Mouse (Mus musculus) lung, postnatal 4 days (tissue): ENCODE data around the gene Mad1l1.

ENCODE experiments used
- DNase-seq, 2 experiments: peaks; one replicate each; pipeline ENCODE4 v3.0.0; 2021

Gene Mad1l1

GRCm38 (mm10) chr5:140210417-140211184 lies 110.8 kb downstream of the Mad1l1 start:
- DNase-seq = no peak

GRCm38 (mm10) chr5:140208743-140209409 lies 112.5 kb downstream of the Mad1l1 start:
- peak; percentile 69 to 83 for DNase-seq

DNA sequence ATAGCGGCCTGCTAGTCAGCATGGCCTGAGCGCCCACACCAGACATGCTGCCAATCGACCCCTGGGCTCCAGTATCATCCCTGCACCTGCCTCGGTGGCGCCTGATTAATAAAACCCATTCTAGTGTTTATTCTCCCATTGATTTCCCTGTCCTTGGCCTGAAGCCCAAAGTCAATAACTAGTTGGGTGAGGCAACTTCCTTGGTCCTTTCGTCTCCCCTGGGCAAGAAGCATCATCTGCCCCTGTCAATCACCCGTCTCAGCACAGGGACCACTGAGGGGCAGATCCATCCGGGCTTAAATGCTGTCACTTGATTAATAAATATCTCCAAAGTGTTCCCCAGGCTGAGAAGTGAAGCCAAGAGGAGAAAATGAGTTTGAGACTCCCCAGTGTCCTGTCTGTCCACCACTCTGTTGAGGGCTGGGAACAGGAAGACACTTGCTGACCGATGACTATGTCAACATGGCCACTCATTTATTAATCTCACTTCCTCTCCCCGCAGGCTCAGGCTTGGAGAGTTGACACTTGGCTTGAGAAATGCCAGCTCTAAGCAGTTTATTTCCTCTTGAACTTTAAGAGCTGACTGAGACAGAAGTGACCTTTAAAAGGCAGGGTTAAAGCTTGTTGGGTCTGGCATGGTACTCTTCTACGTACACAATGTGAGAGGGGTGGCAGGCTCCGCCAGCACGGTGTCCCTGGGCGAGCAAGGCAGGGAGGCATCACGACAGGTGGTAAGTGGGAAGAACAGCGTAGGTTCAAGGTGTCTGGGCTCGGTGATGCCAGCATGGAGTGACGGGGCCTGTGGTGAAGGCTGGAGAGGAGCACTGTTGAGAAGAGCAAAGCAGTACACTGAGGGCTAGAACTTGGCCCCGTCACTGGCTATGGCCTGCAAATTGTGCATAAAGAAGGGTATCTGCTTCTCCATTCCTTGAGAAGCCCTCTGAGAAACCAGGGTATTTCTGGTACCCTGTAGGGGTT lies 114.3 kb downstream of the Mad1l1 start:
- peak; percentile 39 to 55 for DNase-seq

- no peak for DNase-seq
Measured at GRCm38 (mm10) chr5:140205991-140206390, 115.4 kb downstream of the Mad1l1 start.

- DNase-seq = no peak
Measured at GRCm38 (mm10) chr5:140204465-140204864, 116.9 kb downstream of the Mad1l1 start.

GRCm38 (mm10) chr5:140204037-140204436 lies 117.3 kb downstream of the Mad1l1 start:
- DNase-seq = no peak

- no peak for DNase-seq
Measured at GRCm38 (mm10) chr5:140202451-140202850, 118.9 kb downstream of the Mad1l1 start.

- no peak for DNase-seq
Measured at GRCm38 (mm10) chr5:140201566-140201965, 119.8 kb downstream of the Mad1l1 start.

DNA sequence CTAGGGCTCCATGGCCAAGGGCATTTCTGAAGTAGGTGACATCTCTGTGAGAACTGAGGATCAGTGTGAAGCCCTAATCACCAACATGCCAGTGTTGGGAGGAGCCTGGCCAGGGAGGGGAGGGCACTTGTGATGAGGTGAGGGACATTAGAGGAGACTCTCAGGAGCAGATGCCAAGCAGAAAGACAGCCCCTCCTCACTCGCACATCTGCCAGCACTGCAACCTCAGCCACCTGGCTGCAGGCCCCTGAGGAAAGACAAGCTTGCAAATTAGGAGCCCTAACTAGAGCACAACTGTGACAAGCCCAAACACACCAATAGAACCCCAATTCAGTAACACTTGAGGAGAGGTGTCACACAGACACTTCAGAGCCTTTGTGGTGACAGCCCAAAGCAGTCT lies 120.2 kb downstream of the Mad1l1 start:
- DNase-seq = no peak

DNA sequence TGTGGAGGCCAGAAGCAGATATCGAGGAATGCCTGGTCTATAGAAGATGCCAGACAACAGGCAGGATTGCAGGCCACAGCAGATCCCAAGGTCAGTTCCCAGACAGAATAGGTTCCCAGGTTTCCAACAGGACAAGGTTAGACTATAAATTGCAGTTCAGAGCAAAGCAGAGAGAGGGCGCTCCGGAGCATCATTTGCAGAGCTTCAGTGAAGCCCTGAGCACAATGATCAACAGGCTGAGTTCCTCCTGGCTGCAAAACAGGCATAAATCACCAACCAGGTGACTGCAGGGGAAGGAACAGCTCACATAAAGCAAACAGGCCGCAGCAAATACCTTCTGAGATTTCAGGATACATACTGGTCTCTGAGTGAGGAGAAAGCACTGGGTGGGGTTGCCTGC lies 123.6 kb downstream of the Mad1l1 start:
- DNase-seq = peak; percentile 37 to 82

- DNase-seq = no peak
Measured at GRCm38 (mm10) chr5:140196446-140196845, 124.9 kb downstream of the Mad1l1 start.

DNA sequence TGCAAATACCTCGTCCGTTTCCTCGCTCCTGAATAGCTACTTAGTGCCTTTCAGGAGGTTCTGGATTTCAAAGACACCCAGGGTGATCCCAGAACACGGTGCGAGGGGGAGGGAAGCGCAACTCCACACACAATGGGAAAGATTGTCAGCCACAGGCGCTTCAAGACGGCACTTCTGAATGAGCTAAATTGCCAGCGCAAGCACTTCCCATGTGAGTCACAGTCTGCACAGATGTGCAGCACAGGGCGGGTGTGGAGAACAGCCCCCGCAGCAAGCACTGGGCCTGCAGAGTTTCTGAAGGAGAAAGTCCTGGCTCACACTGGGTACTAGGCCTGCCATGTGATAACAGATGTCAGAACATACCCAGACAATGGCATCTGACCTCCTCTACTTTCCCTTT lies 127.2 kb downstream of the Mad1l1 start:
- DNase-seq = no peak

DNA sequence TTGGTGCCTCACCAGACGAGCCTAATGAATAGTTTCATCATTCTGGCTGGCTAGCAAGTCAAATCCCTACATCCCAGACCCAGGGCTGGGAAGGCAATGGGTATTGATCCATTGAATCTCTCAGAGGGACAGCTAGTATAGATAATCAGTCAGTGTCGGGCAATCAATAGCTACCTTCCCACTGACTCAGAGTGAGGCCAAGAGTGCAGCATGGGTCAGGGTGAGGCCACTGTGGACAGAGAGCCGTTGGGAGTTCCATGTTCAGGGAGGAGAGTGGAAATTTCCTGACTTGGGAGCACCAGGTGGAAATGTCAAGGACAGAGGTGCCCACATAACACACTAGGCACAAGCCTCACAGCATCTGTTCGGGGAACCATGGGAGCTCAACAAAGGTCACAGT lies 129.8 kb downstream of the Mad1l1 start:
- no peak for DNase-seq

GRCm38 (mm10) chr5:140186351-140186750 lies 135.0 kb downstream of the Mad1l1 start:
- DNase-seq = no peak

DNA sequence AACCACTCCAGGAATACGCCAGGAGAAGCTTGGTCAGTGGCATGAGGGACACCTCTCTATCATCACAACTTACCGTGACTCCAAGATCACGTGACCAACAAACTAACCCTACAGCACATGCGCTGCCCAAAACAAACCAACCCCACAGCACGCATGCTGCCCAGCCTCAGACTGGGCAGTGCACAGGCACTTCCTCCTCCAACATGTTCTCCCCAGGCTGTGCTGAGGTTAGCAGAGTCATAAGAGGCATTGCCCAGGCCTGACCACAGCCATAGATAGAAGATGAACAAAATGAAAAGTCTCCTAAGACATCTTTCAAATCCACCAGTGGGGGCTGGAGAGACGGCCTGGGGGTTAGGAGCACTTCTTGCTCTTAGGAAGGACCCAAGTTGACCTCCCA lies 135.6 kb downstream of the Mad1l1 start:
- DNase-seq = no peak

DNA sequence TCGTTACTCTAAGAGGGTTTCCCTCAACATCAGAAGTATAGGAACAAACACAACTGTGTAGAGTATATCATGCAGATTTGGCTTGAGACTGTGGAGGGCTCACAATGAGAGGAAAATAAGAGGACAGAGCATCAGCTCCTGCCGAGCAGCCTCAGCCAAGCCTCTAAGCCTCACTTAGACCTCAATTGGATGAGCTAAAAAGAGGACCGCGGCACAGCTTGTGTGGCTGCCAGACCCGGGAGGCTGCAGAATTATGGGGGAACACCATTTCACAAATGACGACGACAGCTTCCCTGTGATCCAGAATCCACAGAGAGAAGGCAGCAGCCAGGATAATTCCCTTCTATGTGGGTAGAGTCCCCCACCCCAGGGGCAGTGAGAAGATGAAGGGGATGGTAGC lies 138.0 kb downstream of the Mad1l1 start:
- DNase-seq = no peak

DNA sequence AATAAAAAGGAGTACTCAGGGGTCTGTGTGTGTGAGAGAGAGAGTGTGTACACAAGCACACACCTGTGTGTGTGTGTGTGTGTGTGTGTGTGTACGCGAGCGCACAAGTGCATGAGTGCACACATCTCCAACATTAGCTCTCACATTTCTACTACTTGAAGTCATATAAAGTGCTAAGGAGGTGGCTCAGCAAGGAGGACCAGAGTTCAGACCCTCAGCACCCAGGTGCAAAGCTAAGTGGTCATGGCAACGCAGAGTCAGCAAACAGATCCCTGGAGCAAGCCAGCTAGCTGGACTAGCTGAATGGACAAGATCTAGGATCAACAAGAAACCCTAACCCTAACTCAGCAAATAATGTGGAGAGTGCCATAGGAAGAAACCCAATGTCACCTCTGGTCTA lies 139.0 kb downstream of the Mad1l1 start:
- no peak for DNase-seq

- DNase-seq = no peak
Measured at GRCm38 (mm10) chr5:140180016-140180415, 141.3 kb downstream of the Mad1l1 start.

DNA sequence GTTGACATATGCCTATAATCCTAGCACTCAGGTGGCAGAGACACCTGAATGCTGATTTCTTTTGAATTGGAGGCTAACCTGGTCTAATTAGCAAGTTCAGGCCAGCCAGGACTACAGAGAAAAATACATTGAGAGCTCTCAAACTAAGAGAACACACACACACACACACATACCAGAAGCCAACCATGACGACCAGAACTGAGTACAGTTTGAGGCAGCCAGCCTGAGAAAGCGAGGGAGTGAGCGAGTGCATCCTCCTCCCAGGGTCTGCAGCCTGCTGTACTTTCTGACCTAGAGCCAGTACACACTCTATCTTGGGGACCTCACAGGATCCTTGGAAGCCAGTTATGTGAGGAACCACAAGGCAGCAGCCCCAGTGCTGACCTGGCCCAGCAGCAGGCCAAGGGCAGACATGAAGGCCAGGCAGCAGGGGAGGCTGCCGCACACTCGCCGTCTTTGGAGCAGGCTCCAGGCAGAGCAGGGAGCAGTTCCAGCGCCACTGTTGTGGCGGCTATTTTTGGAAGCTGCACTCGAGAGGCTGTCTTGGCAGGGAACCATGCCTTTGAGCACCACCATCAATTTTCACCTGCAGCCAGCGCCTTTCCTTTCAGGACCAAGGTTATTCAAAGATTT lies 143.2 kb downstream of the Mad1l1 start:
- DNase-seq = peak; percentile 15 to 45

GRCm38 (mm10) chr5:140177582-140177981 lies 143.8 kb downstream of the Mad1l1 start:
- DNase-seq = no peak

GRCm38 (mm10) chr5:140176370-140176769 lies 145.0 kb downstream of the Mad1l1 start:
- no peak for DNase-seq

GRCm38 (mm10) chr5:140174814-140175490 lies 146.4 kb downstream of the Mad1l1 start:
- no peak for DNase-seq
